Mouse (Mus musculus) A20 (cell line): ENCODE measurements around the gene Olfr138.

Experiments
- DNase-seq: peaks from one replicate; pipeline ENCODE4 v3.0.0-alpha.2; 2011; ENCODE audit warnings: low read depth, low spot score

Gene Olfr138

DNA sequence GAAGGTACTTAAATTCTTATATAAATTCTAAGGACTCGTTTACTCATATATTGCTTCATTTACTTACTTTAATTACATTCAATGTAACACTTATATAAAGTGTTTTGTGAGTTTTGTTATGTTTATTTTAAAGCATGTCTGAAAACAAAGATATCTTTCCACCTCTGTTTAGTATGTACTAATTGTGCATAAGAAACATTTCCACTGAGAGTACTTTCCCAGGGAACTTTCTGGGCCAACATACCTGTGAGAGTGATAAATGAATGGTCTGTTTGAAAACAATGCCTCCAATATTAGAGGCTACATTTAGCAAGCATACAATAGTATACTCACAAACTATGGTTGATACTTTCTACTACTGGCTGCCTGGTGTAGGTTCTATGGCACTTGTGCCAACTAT, at the start of gene Olfr138:
Olfr138 (plus strand) TSS at position 301 of the 400 bp plus-strand sequence.
- no peak for DNase-seq

DNA sequence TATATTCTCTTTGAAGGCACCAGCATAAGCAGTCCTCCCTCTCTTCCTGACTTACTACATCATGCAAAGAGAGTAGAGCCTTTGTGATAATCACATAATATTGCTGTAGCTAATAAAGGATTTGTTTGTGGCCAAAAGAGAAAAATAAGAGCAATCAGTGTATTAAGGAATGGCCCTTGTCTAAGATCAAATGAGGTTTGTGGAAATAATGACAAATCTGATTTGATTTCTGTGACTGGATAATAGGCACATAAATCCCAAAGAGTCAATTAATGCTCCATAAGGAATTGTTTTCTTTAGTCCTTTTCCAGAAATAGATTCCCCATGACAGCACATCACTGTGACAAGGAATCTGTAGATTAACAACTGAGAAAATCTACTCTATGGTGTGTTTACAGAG, 46.6 kb downstream of the Olfr138 start, which contains the start of gene Olfr137:
Olfr137 (minus strand) TSS at position 101 of the 400 bp plus-strand sequence.
- no peak for DNase-seq
